Mouse (Mus musculus) adipocyte (in vitro differentiated cells): Measurements from ENCODE around the gene Depdc1b.

Source experiments
- DNase-seq: peaks from one replicate; pipeline ENCODE4 v3.0.0-alpha.2; 2016; ENCODE audit warnings: low spot score

The Depdc1b gene

DNA sequence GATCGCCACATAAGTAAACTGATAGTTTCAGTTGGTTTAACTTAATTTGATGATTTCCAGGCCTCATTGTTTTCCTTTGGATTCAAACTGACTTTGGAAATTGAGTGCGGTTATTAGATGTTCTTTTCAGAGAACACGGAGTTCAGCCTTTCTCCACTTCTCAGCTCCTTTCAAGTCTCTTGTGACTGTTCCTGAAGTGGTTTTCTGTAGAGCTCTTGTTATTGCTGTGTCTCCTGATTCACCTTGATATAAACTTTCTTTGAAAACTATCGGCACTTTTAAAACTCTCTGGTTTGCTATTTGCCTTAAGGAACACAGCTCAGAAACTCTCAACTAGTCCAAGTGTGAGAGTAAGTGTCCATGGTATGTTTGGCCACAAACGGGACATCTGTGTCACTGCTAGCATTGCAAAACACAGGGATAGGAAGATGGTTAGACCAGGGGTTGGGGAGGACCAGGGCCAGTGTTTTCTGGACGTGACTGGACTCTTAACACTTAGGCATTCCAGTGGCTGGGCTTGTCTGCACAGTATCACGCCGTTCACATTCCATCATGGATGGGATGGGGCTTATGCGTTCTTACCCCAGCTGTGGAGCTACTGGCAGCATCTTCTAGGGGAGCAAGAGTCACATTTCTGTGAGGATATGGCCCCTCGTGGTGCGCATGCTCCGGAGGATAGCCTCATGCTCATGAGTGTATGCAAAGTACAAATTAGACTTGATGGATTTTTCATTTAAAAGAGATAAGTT lies 38.8 kb downstream of the Depdc1b start:
- no peak for DNase-seq

DNA sequence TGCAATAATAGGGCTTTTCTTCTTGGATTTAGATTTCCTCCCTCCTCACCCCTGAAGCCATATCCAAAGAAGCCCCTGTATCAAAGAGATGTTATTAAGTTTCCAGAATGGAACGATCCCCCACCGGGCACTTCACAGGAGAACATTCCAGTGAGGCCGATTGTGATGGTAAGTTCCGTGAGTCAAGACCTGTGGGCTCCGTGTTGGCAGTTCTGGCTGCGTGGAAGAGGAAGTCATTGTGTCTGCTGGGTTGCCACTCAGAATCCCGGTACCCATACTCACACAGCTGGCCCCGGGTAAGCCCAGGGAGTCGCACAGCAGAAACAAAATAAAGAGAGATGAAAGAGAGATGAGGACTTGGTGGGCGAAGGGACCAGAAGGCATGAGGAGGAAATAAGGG lies 41.2 kb downstream of the Depdc1b start:
- DNase-seq, result no peak

DNA sequence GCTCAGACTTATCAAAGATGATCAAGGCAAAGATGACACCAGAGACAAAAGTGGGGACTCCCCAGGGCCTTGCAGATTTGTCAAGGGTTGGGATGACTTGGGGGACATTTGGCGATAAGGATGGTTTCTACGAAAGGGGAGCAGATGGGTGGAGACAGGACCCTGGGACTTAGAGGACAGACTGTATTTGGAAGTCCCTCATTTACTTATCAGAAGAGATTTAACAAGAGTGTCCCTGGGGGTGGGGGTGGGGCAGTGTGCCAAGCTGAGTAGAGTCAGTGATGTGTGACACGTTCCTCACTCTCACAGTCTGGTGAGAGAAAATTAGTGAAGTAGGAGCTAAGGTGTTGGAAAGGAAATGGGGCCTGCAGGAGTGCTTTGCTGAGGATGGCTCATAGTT lies 42.1 kb downstream of the Depdc1b start:
- no peak for DNase-seq

DNA sequence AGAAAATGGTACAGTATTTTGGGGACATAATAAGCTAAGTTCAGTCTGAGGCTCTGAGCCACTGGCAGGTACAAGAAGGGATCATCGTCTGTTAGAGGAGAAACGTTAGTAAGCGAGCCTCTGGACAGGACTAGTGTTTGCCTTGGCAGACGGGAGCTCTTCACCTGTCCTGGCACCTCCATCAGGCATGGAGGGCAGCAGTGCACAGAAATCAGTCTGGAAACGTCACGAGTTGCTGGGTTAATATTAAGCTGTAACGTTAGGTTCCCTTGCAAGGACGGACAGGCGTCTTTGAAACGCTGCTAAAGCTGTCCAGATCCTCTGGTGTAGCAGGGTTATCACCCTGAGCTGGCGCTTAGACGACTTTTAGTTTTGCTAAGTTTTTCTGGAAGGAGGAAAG lies 51.4 kb downstream of the Depdc1b start:
- no peak for DNase-seq

DNA sequence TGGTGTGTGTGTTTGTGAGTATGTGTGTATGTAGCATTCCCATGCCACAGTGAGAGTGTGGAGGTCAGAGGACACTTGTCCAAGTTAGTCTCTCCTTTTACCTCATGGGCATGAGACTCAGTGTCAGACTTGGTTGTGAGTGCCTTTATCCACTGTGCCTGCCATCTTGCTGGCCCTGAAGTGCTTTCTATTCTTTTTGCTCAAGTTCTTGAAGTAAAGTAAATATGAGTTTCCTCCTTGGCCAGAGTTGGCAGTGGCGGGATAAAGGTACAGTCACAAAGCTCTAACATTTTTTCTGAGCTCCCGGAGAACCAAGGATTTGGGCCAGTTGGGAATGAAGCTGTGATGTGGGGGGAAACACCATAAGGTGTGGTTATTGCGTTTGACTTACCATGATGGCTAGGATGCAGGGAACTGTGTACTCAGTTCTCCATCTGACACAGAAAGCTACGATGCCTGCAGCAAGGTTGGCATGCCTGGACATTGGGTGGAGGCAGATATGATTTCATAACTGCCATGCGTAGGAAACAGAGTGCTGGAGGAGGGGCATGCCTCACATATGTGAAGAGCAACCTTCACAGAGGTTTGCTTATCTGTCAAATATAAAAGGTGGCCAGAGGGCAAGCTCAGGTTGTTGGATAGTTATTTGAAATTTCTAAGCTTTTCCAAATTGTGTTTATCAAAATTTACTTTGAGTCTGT lies 54.3 kb downstream of the Depdc1b start:
- no peak for DNase-seq

DNA sequence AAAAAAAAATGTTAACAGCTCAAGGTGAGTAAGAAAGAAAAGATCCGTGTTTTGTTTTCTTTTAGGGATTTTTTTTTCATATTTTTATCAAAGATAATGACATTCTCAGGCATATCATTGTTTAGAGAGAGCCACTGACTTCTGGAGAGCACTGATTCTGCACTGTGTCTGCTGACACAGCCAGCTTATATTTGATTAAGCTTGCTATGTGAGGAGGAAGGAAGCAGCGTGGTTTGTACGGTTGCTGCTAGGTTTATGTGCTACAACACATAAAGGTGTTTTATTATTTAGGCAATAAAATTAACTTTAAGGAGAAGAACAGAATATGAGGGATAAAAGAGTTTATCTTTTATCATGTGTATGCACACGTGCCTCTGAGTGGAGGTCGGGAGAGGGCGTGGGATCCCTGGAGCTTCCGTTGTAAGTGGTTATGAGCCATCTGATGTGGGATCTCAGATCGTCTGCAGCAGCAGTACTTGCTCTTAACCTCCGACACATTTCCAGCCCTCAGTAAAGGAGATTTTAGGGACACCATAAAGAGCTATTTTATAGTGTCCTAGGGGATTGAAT lies 55.3 kb downstream of the Depdc1b start:
- DNase-seq, result no peak

DNA sequence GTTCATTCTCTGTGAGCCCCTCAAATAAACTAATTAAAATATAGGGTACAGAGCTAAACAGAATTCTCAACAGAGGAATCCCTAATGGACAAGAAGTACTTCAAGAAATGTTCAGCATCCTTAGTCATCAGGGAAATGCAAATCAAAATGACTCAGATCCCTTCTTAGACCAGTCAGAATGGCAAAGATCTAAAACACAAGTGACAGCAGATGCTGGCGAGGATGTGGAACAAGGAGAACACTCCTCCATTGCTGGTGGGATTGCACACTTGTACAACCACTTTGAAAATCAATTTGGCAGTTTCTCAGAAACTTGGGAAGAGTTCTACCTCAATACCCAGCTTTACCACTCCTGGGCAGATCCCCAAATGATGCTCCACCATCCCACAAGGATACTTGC lies 57.1 kb downstream of the Depdc1b start:
- no peak for DNase-seq

DNA sequence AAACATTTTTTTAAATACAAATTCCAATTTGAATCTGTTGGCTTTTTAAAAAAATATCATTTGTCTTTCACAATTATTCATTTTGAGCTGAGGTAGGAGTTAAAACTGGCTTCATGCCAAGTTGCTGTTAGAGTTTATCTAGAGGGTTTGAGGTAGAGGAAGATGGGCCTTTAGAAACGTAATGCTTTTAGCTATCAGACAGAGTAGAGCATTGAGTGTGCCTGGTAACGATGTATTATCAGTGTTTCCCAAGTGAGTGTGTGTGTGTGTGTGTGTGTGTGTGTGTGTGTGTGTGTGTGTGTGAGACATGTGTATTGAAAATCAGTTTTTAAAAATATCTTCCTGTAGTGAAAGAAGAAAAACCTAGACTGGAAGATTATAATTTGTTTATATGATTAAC lies 60.5 kb downstream of the Depdc1b start:
- DNase-seq, result no peak

DNA sequence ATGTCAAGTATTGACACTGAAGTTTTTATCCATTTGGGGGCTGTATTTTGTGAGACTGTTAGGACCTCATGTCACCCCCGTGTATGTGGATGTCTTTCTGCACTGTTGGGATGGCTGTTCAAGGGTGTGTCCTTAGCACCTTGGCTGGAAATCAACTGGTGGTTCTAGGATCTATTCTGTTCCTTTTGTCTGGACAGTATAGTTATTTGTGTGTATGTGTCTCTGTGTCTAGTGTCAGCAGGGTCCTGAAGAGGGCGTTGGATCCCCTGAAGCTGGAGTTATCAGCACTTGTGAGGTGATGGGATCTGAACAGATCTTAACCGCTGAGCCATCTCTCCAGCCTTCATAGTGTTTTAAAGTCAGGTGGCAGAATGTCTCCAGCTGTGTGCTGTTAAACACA lies 65.0 kb downstream of the Depdc1b start:
- no peak for DNase-seq

DNA sequence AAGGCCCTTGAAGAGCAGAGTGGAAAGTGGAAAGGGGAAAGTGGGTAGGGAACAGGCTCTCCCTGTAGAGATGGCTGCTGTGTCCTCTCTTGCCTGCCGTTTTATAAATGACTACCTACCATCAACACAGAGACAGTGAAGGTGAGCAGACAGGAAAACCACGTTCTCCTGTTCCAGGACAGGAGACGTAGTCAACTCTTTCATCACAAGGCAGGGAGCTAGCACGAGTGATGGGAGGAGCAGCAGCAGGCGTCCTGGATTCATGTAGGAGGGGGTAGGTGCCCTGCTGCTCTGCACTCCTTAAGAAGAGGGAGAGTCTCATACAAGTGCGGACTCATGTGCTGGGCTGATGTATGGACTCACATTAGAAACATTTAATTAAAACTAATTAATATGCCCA lies 66.9 kb downstream of the Depdc1b start:
- no peak for DNase-seq

DNA sequence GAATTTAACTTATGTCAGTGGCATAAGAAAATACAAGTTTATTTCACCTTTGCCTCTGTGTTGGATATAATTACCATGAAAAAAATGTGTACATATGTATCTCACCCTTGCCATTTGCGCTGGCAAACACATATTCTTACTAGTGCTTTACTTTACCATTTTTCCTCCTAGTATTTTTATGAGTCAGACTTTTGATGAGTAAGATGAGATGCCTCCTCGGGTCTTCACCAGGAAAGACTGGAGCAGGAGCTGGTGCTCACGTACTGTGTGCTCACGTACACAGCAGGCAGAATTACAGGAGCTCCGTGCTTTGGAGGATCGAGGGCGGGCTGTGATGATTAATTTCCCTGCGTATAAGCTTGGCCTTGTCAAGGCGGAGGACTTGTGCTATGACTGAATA lies 69.9 kb downstream of the Depdc1b start:
- DNase-seq, result no peak

DNA sequence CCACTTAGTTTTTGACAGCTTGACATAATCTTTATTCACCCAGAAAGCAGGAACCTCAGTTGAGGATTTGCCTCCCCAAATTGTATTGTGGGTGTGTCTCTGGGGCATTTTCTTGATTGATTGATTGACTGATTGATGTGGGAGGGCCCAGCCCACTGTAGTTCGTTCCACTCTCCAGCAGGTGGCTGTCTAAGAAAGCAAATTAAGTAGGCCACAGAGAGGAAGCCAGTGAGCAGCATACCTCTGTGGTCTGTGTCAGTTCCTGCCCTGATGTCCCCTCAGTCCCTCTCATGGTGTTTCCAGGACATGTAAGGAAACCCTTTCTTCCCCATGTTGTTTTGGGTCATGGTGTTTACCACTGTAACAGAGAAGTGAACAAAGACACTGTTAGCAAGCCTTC lies 74.4 kb downstream of the Depdc1b start:
- DNase-seq, result peak; percentile 66

DNA sequence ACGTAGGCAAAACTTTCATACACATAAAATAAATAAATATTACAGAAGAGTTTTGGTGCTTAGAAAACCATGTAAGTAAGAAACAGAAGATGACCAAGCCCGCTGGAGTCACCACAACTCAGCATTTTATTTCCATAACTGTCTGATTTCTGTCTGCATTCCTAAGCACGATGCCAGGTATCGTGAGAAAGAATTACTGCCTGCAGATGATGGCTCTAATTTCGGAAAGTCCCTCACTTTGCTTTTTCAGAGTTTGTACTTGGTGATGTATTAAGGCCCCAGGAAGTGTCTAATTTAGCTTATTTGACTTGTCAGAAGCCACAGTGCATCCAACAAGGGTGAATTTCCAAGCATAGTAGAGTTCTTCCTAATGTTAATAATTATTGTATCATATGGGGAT lies 87.1 kb downstream of the Depdc1b start:
- DNase-seq, result no peak

DNA sequence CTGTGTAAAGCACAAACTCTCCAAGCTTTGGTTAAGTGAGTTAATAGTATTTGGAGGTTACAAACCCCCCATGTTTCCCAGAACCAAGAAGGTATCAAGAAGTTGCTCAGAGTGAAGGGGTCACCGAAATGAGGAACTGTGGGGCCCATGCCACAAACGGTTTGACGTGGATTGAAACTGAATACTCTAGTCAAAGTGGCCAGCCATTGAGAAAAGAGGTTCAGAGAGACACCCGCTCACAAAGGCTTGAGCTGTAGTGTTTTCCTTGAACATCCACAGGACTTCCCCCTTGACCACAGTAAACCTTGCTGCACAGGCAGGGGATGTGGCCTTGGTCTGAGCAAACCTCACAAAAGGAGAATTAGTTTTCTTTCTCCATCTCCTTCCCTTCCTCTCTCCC lies 88.2 kb downstream of the Depdc1b start:
- no peak for DNase-seq

DNA sequence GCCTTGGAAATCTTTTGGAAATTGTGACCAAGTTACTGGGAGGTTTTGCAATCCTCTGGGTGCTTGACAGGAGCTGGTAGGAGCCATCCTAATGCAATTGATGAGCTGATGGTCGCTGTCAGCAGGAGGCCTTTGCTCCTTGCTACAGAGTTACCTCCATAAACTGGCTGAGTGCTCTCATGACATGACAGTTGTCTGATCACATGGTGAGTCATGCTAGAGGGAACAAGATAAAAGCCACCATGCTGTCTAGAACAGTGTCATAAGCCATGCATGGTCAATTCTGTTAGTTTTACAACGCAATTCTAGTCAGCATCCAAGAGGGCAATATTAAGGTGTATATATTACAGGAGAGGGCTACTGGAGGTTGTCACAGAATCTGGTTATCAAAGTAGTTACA lies 99.3 kb downstream of the Depdc1b start:
- DNase-seq, result no peak

DNA sequence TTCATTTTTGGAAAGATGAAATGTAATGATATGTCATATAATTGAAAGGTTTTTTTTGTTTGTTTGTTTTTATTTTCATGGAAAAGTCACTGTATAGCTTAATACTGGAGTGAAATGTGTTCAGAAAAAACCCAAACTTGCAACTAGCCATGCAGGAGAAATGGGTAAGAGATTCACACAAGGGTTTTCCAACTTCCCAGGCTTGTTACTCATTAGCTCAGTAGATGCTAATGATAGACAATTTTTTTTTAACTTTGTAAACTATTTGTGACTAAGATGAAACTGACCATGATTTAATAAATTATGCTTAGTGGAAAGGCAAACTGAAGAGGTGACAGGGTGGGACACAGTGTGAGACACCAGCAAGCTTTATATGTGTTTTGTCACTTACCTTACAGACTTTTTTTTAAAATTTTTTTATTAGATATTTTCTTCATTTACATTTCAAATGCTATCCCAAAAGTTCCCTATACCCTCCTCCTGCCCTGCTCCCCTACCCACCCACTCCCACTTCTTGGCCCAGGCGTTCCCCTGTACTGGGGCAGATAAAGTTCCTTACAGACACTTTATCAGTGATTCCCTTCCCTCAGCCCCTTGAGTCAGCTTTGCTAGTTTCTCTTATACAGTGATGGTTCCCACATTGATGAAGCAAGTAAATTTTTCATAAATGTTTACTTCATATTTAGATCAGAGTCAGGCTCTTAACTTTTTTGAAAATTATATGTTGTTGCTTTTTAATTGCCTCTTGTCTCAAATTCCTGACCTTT lies 102.8 kb downstream of the Depdc1b start:
- DNase-seq, result no peak

DNA sequence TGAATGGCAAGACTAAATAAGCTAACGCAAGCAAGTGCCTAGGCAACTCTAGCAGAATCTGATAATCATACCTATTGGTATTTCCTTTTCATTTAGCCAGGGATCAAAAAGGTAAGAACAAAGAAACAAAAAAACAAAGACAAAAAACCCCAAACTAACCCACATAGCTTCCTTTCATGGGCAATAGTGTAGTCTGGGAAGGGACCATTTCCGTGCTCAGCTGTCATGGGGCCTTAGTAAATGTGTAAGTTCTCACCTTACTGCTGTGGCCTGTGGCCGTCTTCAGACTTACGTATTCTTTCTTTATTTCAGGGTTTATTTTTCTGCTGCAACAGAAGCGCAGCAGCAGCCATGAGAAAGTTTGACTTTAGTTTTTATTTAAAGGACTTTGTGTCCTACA lies 110.2 kb downstream of the Depdc1b start:
- no peak for DNase-seq

DNA sequence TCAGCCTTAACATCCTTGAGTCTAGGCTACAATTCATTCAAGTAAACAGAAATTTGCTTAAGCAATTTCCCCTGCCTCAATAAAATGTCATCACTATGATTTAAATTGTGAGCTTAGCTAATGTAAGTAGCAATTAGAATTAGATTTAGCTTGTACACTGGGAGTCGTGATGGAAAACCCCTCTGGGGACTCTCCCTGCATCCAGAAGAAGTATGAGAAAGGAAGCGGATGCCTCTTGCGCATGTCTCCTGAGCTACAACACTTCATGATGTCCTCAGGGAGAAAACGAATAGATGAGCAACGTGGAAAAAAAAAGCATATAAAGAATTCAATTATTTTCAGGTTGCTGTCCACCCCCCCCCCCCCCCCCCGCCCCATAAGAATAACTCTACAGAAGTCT lies 112.7 kb downstream of the Depdc1b start:
- no peak for DNase-seq

DNA sequence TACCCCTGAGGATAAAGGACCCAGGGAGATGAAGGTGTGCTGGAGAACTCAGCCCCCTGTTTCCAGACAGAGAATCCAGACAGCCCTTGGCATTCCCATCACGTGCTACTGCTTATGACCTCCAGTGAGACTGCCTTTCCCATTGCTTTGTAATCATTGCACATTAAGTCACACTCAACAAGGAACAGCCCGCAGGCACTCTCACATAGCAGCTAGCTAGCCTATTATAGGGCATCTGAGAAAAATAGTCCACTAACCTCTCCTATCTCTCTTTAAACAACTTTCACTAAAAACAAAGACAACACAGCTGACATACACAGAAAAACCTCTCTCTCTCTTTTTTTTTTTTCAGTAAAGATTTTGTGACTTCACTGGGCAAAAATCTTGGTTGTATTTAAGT lies 113.5 kb downstream of the Depdc1b start:
- no peak for DNase-seq

DNA sequence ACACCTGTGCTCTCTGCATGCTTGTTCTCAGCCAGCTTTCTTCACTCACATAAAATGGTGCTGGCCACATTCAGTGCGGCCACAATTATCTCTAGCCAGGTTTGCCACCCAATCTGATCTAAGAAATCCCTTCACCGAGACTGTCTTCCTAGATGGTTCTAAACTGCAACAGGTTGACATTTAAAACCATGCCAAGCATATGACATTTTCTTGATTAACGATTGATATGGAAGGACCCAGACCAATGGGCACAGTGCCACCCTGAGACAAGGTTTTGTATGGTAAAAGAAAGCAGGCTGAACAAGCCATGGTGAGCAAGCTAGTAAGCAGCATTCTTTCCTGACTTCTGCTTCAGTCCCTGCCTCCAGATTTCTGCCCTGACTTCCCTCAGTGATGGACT lies 115.6 kb downstream of the Depdc1b start:
- DNase-seq, result no peak

DNA sequence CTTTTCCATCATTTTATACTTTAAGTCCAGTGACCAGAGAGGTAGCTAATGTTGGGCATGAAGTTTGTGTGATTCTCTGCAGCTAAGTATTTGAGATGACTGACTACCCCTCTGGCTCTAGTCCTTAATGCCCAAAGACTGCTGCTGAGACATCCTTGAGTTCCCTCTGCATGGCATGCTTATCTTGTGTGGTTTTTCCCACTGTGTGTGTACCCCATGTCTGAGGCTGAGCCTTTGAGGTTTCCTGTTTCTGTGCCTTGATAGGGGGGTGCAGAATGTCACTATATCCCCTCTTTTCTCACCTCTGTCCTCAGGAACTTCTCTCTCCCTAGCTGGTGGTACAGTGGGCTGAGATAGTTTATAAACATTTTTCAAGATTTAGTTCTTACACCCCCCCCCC lies 119.6 kb downstream of the Depdc1b start:
- no peak for DNase-seq

DNA sequence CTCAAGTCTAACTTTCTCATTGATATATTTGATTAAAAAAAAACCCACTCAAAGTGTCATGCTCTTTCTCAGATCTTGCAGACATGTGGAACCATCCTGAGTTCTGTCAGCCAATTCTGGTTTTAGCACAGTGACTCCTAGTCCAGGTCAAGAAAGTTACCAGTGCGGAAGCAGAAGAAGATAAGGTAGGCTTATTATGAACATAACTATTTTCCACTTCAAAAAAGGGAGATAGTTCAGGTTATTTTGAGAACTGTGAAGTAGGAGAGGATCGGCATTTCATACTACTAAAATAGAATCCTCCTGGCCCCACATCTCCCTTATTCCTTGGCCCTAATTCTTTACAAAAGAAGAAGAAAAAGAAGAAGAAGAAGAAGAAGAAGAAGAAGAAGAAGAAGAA lies 121.3 kb downstream of the Depdc1b start:
- no peak for DNase-seq

DNA sequence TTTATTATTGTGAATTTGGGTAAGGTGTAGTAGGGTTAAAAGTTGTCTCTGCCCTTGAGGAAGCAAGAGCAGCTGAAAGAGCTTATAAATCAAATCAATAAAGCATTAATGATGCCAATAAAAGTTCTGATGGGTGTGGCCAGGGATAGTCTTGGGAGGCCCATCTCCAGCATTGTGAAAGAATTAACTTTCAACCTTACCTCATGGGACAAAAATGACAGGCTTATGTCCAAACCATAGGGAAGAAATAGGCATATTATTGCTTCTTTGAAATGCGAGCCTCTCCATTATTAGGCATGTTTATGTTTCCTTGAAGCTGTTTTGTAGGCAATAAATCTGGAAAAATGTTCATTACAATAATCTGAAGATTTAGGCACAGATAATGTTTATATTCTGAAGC lies 122.9 kb downstream of the Depdc1b start:
- DNase-seq, result no peak
